Mouse (Mus musculus) lung, embryonic 14.5 days (tissue): ENCODE data around the gene Rnf34. TPM values are rescaled to one million over a fixed set of nuclear protein-coding genes. Genes with fewer than 3 reads are reported as not detected.
A peak's percentile ranks its signal among the peaks of the same experiment; 100 is the strongest.

Experiments
- ATAC-seq: fragments of 200-750 bp; cut with Nextera tagmentation; 2 replicates; pipeline ENCODE4 v1.8.0; 2017; ENCODE audit warnings: mild to moderate bottlenecking, moderate TSS enrichment, moderate library complexity; ENCODE audit not compliant: insufficient read depth
- DNase-seq: peaks from one replicate; pipeline ENCODE4 v3.0.0-alpha.2; 2015
- H3K27ac ChIP-seq: fragments of 300-500 bp; sonication (generic); 2 replicates; pipeline ENCODE4 v1.5.1; 2014; ENCODE audit warnings: low read depth, mild to moderate bottlenecking, moderate library complexity
- H3K27me3 ChIP-seq: fragments of 300-500 bp; sonication (generic); 2 replicates; pipeline ENCODE4 v1.6.1; 2014; ENCODE audit warnings: low read length, control low read depth; ENCODE audit not compliant: insufficient read depth
- H3K36me3 ChIP-seq: fragments of 300-500 bp; sonication (generic); 2 replicates; pipeline ENCODE4 v1.6.1; 2014; ENCODE audit warnings: control low read depth; ENCODE audit not compliant: insufficient read depth
- H3K4me1 ChIP-seq: fragments of 300-500 bp; sonication (generic); 2 replicates; pipeline ENCODE4 v1.6.1; 2014; ENCODE audit warnings: antibody characterized with exemption, control low read depth; ENCODE audit not compliant: insufficient read depth
- H3K4me2 ChIP-seq: fragments of 300-500 bp; sonication (generic); 2 replicates; pipeline ENCODE4 v1.6.1; 2014; ENCODE audit warnings: mild to moderate bottlenecking
- H3K4me3 ChIP-seq: fragments of 300-500 bp; sonication (generic); 2 replicates; pipeline ENCODE4 v1.5.1; 2014; ENCODE audit warnings: low read depth, low read length
- H3K9ac ChIP-seq: fragments of 300-500 bp; sonication (generic); 2 replicates; pipeline ENCODE4 v1.6.1; 2014
- H3K9me3 ChIP-seq: fragments of 300-500 bp; sonication (generic); 2 replicates; pipeline ENCODE4 v1.6.1; 2016; ENCODE audit warnings: low read depth, low read length, control low read depth
- CTCF ChIP-seq: IDR thresholded peaks from 2 replicates; pipeline ENCODE4 v1.5.1; 2016; ENCODE audit warnings: antibody characterized with exemption, low read depth
- WGBS: fragments of 180-500 bp; shearing (Covaris S2); extraction: QIAGEN DNeasy Blood & Tissue Kit; methylation state at CpG from one replicate; pipeline ENCODE4 v1.1.7; 2014; 5-methylcytosine and 5-hydroxymethylcytosine counted together
- polyA plus RNA-seq: library from polyadenylated mRNA; unstranded; fragments of >200 nt; fragmentation: Nextera tagmentation; extraction: Ambion mirVana; gene quantifications from 2 replicates; pipeline ENCODE4 v1.2.1, GENCODE M21; 2014

Gene Rnf34
- polyA plus RNA-seq, 1 experiment from 2014 or later, result 33.5 TPM

- WGBS, result 90% methylated on average over 16 of the region's 16 CpGs
- no peak overlapping the region for H3K4me2 ChIP-seq
Observed at GRCm38 (mm10) chr5:122888612-122889214, 38.9 kb downstream of the Rnf34 start.

GRCm38 (mm10) chr5:122890396-122890795 is 40.5 kb downstream of the Rnf34 start:
- Histone ChIP-seq H3K4me2 (no peak overlapping the region), H3K9me3 (no peaks in the 10 kb centered on the region), H3K36me3 (peaks cover 6% of the 10 kb centered on the region; the same call in 1 of the 2 replicates), H3K4me1 (no peaks in the 10 kb centered on the region), H3K27me3 (no peaks in the 10 kb centered on the region), H3K4me3 (no peak overlapping the region), H3K27ac (no peak overlapping the region), H3K9ac (no peak overlapping the region)
- 40% methylated on average over 2 of the region's 2 CpGs for WGBS
- no peak for ATAC-seq
- TF ChIP-seq CTCF, result no peak
- DNase-seq, result no peak

More at GRCm38 (mm10) chr5:122888612-122889214, 38.9 kb downstream of the Rnf34 start:
- Histone ChIP-seq H3K27me3 (no peaks in the 10 kb centered on the region), H3K9me3 (no peaks in the 10 kb centered on the region), H3K4me3 (no peak overlapping the region), H3K4me1 (no peaks in the 10 kb centered on the region), H3K27ac (no peak overlapping the region), H3K36me3 (peaks cover 6% of the 10 kb centered on the region; the same call in 1 of the 2 replicates), H3K9ac (no peak overlapping the region)
- ATAC-seq, result no peak
- TF ChIP-seq CTCF, result no peak
- DNase-seq, result no peak

- WGBS, result 88% methylated on average over 6 of the region's 6 CpGs
Observed at GRCm38 (mm10) chr5:122893270-122893669, 43.4 kb downstream of the Rnf34 start.

GRCm38 (mm10) chr5:122894007-122894637 is 44.3 kb downstream of the Rnf34 start:
- no peak overlapping the region for H3K9ac ChIP-seq
- ATAC-seq (no peak), DNase-seq (peak; percentile 73)
- H3K4me2 ChIP-seq, result no peak overlapping the region
- no peaks in the 10 kb centered on the region for H3K9me3 ChIP-seq
- H3K27ac ChIP-seq, result no peak overlapping the region
- no peaks in the 10 kb centered on the region for H3K36me3 ChIP-seq
- 93% methylated on average over 5 of the region's 5 CpGs for WGBS
- no peak overlapping the region for H3K4me3 ChIP-seq
- H3K4me1 ChIP-seq, result peaks cover 7% of the 10 kb centered on the region
- TF ChIP-seq CTCF, result peak; percentile 67
- H3K27me3 ChIP-seq, result no peaks in the 10 kb centered on the region

More at GRCm38 (mm10) chr5:122893270-122893669, 43.4 kb downstream of the Rnf34 start:
- no peak overlapping the region for H3K27ac ChIP-seq
- no peak overlapping the region for H3K4me2 ChIP-seq
- no peak for TF ChIP-seq CTCF
- ATAC-seq (no peak), DNase-seq (no peak)
- no peaks in the 10 kb centered on the region for H3K27me3 ChIP-seq
- no peak overlapping the region for H3K4me3 ChIP-seq
- H3K36me3 ChIP-seq, result no peaks in the 10 kb centered on the region
- H3K9me3 ChIP-seq, result no peaks in the 10 kb centered on the region
- no peaks in the 10 kb centered on the region for H3K4me1 ChIP-seq
- no peak overlapping the region for H3K9ac ChIP-seq

- Histone ChIP-seq H3K9ac (no peak overlapping the region), H3K27me3 (no peaks in the 10 kb centered on the region), H3K4me1 (peaks cover 7% of the 10 kb centered on the region), H3K4me2 (no peak overlapping the region), H3K4me3 (no peak overlapping the region), H3K27ac (no peak overlapping the region), H3K36me3 (no peaks in the 10 kb centered on the region), H3K9me3 (no peaks in the 10 kb centered on the region)
- TF ChIP-seq CTCF, result no peak
- no peak for DNase-seq
- ATAC-seq, result no peak
- WGBS, result 70% methylated on average over 4 of the region's 4 CpGs
Observed at GRCm38 (mm10) chr5:122894821-122895220, 45.0 kb downstream of the Rnf34 start.

- TF ChIP-seq CTCF, result no peak
- H3K4me3 ChIP-seq, result no peak overlapping the region
- DNase-seq (no peak), ATAC-seq (no peak)
- H3K9me3 ChIP-seq, result no peaks in the 10 kb centered on the region
- H3K27ac ChIP-seq, result no peak overlapping the region
- H3K27me3 ChIP-seq, result no peaks in the 10 kb centered on the region
- H3K4me1 ChIP-seq, result peaks cover 11% of the 10 kb centered on the region
- no peaks in the 10 kb centered on the region for H3K36me3 ChIP-seq
- H3K9ac ChIP-seq, result no peak overlapping the region
- peak overlapping the region; percentile 90 for H3K4me2 ChIP-seq
- WGBS, result 72% methylated on average over 6 of the region's 6 CpGs
Observed at GRCm38 (mm10) chr5:122898153-122898552, 48.3 kb downstream of the Rnf34 start.

- TF ChIP-seq CTCF, result no peak
- H3K9me3 ChIP-seq, result no peaks in the 10 kb centered on the region
- no peaks in the 10 kb centered on the region for H3K36me3 ChIP-seq
- H3K9ac ChIP-seq, result peak overlapping the region; percentile 90
- peak; percentile 49 for DNase-seq
- 1% methylated on average over 45 of the region's 45 CpGs for WGBS
- peak overlapping the region; percentile 78 for H3K4me3 ChIP-seq
- H3K4me2 ChIP-seq, result peak overlapping the region; percentile 90
- ATAC-seq, result 0 out of 2 replicates have a peak, but pooled peaks have one; percentile 3
- H3K27me3 ChIP-seq, result no peaks in the 10 kb centered on the region
- peak overlapping the region; percentile 90 for H3K27ac ChIP-seq
- H3K4me1 ChIP-seq, result peaks cover 11% of the 10 kb centered on the region
Observed at GRCm38 (mm10) chr5:122898963-122899776, 49.3 kb downstream of the Rnf34 start.
